Mouse (Mus musculus): ENCODE measurements at regions not wholly inside any gene's neighbourhood (a gene's known extent, or its start where the extent isn't known, plus 50 kb on each side); places are given as distances from the start of the nearest gene placed in this dataset.

- TF ChIP-seq CTCF (conservative IDR thresholded peaks at IDR 0.05; ENCODE audit: insufficient read depth, insufficient read length, low read depth, low read length) = no peak
- TF ChIP-seq POLR2A (IDR thresholded peaks at IDR 0.05; ENCODE audit: low read depth, low read length) = no peak
- H3K4me3 ChIP-seq (ENCODE audit: insufficient read depth, low read depth, low read length) = no peak overlapping the region
- no peaks in the 10 kb centered on the region for H3K4me1 ChIP-seq (ENCODE audit: control insufficient read depth, insufficient read depth, low read length)
- no peaks in the 10 kb centered on the region for H3K36me3 ChIP-seq (ENCODE audit: control insufficient read depth, insufficient read depth, low read length)
- H3K27me3 ChIP-seq (replicated peaks; ENCODE audit: control insufficient read depth, insufficient read depth, low read length) = no peaks in the 10 kb centered on the region
- DNase-seq = no peak
- H3K27ac ChIP-seq (ENCODE audit: insufficient read depth, low read depth, low read length) = no peak overlapping the region
Observed at GRCm38 (mm10) chr15:43581246-43581645, 3447.1 kb downstream of the 9330182O14Rik start.

- TF ChIP-seq POLR2A (IDR thresholded peaks at IDR 0.05; ENCODE audit: low read depth, low read length) (no peak), CTCF (conservative IDR thresholded peaks at IDR 0.05; ENCODE audit: insufficient read depth, insufficient read length, low read depth, low read length) (no peak)
- no peak for DNase-seq
- 86% methylated on average over 4 of the region's 4 CpGs for WGBS
Observed at GRCm38 (mm10) chr15:43585751-43586150, 3451.6 kb downstream of the 9330182O14Rik start.

GRCm38 (mm10) chr15:43588021-43588420, 3453.9 kb downstream of the 9330182O14Rik start:
- H3K36me3 ChIP-seq (ENCODE audit: control insufficient read depth, insufficient read depth, low read length) = no peaks in the 10 kb centered on the region
- no peak overlapping the region for H3K4me3 ChIP-seq (ENCODE audit: insufficient read depth, low read depth, low read length)
- 67% methylated on average over 2 of the region's 2 CpGs for WGBS
- no peak for TF ChIP-seq CTCF (conservative IDR thresholded peaks at IDR 0.05; ENCODE audit: insufficient read depth, insufficient read length, low read depth, low read length)
- TF ChIP-seq POLR2A (IDR thresholded peaks at IDR 0.05; ENCODE audit: low read depth, low read length) = no peak
- no peak overlapping the region for H3K27ac ChIP-seq (ENCODE audit: insufficient read depth, low read depth, low read length)
- H3K4me1 ChIP-seq (ENCODE audit: control insufficient read depth, insufficient read depth, low read length) = no peaks in the 10 kb centered on the region
- H3K27me3 ChIP-seq (replicated peaks; ENCODE audit: control insufficient read depth, insufficient read depth, low read length) = no peaks in the 10 kb centered on the region
- DNase-seq = no peak

More at GRCm38 (mm10) chr15:43585751-43586150, 3451.6 kb downstream of the 9330182O14Rik start:
- no peak overlapping the region for H3K4me3 ChIP-seq (ENCODE audit: insufficient read depth, low read depth, low read length)
- no peaks in the 10 kb centered on the region for H3K4me1 ChIP-seq (ENCODE audit: control insufficient read depth, insufficient read depth, low read length)
- H3K27ac ChIP-seq (ENCODE audit: insufficient read depth, low read depth, low read length) = no peak overlapping the region
- no peaks in the 10 kb centered on the region for H3K36me3 ChIP-seq (ENCODE audit: control insufficient read depth, insufficient read depth, low read length)
- no peaks in the 10 kb centered on the region for H3K27me3 ChIP-seq (replicated peaks; ENCODE audit: control insufficient read depth, insufficient read depth, low read length)

GRCm38 (mm10) chr15:43607700-43608099, 3473.5 kb downstream of the 9330182O14Rik start:
- DNase-seq = no peak
- WGBS = 91% methylated on average over 4 of the region's 4 CpGs
- Histone ChIP-seq H3K4me1 (ENCODE audit: control insufficient read depth, insufficient read depth, low read length) (no peaks in the 10 kb centered on the region), H3K27ac (ENCODE audit: insufficient read depth, low read depth, low read length) (no peak overlapping the region), H3K4me3 (ENCODE audit: insufficient read depth, low read depth, low read length) (no peak overlapping the region), H3K27me3 (replicated peaks; ENCODE audit: control insufficient read depth, insufficient read depth, low read length) (no peaks in the 10 kb centered on the region), H3K36me3 (ENCODE audit: control insufficient read depth, insufficient read depth, low read length) (no peaks in the 10 kb centered on the region)
- TF ChIP-seq CTCF (conservative IDR thresholded peaks at IDR 0.05; ENCODE audit: insufficient read depth, insufficient read length, low read depth, low read length) (no peak), POLR2A (IDR thresholded peaks at IDR 0.05; ENCODE audit: low read depth, low read length) (no peak)

GRCm38 (mm10) chr15:43609901-43610300, 3475.7 kb downstream of the 9330182O14Rik start:
- no peaks in the 10 kb centered on the region for H3K27me3 ChIP-seq (replicated peaks; ENCODE audit: control insufficient read depth, insufficient read depth, low read length)
- no peaks in the 10 kb centered on the region for H3K4me1 ChIP-seq (ENCODE audit: control insufficient read depth, insufficient read depth, low read length)
- H3K4me3 ChIP-seq (ENCODE audit: insufficient read depth, low read depth, low read length) = no peak overlapping the region
- TF ChIP-seq CTCF (conservative IDR thresholded peaks at IDR 0.05; ENCODE audit: insufficient read depth, insufficient read length, low read depth, low read length) = no peak
- no peak for TF ChIP-seq POLR2A (IDR thresholded peaks at IDR 0.05; ENCODE audit: low read depth, low read length)
- H3K36me3 ChIP-seq (ENCODE audit: control insufficient read depth, insufficient read depth, low read length) = no peaks in the 10 kb centered on the region
- WGBS = 67% methylated on average over 2 of the region's 2 CpGs
- H3K27ac ChIP-seq (ENCODE audit: insufficient read depth, low read depth, low read length) = no peak overlapping the region
- DNase-seq = no peak

- Histone ChIP-seq H3K27me3 (replicated peaks; ENCODE audit: control insufficient read depth, insufficient read depth, low read length) (no peaks in the 10 kb centered on the region), H3K27ac (ENCODE audit: insufficient read depth, low read depth, low read length) (no peak overlapping the region), H3K36me3 (ENCODE audit: control insufficient read depth, insufficient read depth, low read length) (no peaks in the 10 kb centered on the region), H3K4me3 (ENCODE audit: insufficient read depth, low read depth, low read length) (no peak overlapping the region), H3K4me1 (ENCODE audit: control insufficient read depth, insufficient read depth, low read length) (no peaks in the 10 kb centered on the region)
- TF ChIP-seq POLR2A (IDR thresholded peaks at IDR 0.05; ENCODE audit: low read depth, low read length) (no peak), CTCF (conservative IDR thresholded peaks at IDR 0.05; ENCODE audit: insufficient read depth, insufficient read length, low read depth, low read length) (no peak)
- DNase-seq = no peak
- 39% methylated on average over 5 of the region's 5 CpGs for WGBS
Observed at GRCm38 (mm10) chr15:43614004-43614661, 3480.0 kb downstream of the 9330182O14Rik start.

GRCm38 (mm10) chr15:43615727-43616126, 3481.6 kb downstream of the 9330182O14Rik start:
- H3K36me3 ChIP-seq (ENCODE audit: control insufficient read depth, insufficient read depth, low read length) = no peaks in the 10 kb centered on the region
- no peaks in the 10 kb centered on the region for H3K27me3 ChIP-seq (replicated peaks; ENCODE audit: control insufficient read depth, insufficient read depth, low read length)
- H3K27ac ChIP-seq (ENCODE audit: insufficient read depth, low read depth, low read length) = no peak overlapping the region
- WGBS = 89% methylated on average over 1 of the region's 1 CpGs
- H3K4me3 ChIP-seq (ENCODE audit: insufficient read depth, low read depth, low read length) = no peak overlapping the region
- DNase-seq = no peak
- no peaks in the 10 kb centered on the region for H3K4me1 ChIP-seq (ENCODE audit: control insufficient read depth, insufficient read depth, low read length)
- TF ChIP-seq CTCF (conservative IDR thresholded peaks at IDR 0.05; ENCODE audit: insufficient read depth, insufficient read length, low read depth, low read length) (no peak), POLR2A (IDR thresholded peaks at IDR 0.05; ENCODE audit: low read depth, low read length) (no peak)
